9 mouse cellular contexts compared by ENCODE assay signal in the genomic region with DNA sequence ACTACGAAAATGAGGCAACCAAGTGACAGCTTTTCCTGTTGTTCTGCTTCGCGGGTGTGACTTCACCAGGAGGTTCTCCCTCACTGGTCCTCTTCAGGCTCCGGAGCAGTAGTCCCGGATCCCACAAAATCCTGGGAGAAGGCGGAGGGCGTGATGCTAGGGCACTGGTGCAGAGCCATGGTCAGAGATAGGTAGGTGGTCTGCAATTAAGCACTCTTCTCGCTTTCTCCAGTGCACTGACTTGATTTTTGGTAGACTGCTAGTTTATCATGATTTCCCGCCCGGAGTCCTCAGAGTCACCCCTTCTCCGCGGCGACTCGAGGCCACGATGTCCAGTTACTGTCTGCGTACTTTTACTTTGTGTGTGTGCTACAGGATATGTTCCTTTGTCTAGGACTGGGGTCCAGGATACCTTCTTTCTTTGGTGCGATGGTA. TPM values are rescaled to one million over a fixed set of nuclear protein-coding genes. Genes with fewer than 3 reads are reported as not detected.
A peak's percentile ranks its signal among the peaks of the same experiment; 100 is the strongest.
DNase-seq lines count a peak whose midpoint lies in the region; ATAC-seq and TF ChIP-seq lines count a peak whose summit lies in the region.
"Had no signal": no experiment of that assay in that cellular context is flagged by ENCODE, and none has a peak within 500 bp of the region (broad histone marks: within the 10 kb centered on the region; RNA-seq: fewer than 3 reads in every experiment).

No protein-coding gene starts in this region.

- no peak overlapping the region for H3K9ac ChIP-seq in heart, embryonic 14.5 days (ENCODE audit: low read length)
- H3K9ac ChIP-seq in forebrain, postnatal 0 days = no peak overlapping the region
- H3K9ac ChIP-seq in liver, postnatal 0 days (replicated peaks) = no peak overlapping the region

- 0 out of 2 replicates have a peak, but pooled peaks cover 3% of the 10 kb centered on the region for H3K9me3 ChIP-seq in heart, embryonic 14.5 days (ENCODE audit: control insufficient read depth, low read length)
- no peaks in the 10 kb centered on the region for H3K9me3 ChIP-seq in forebrain, postnatal 0 days (ENCODE audit: low read length)
- H3K9me3 ChIP-seq in liver, postnatal 0 days (ENCODE audit: low read length) = no peaks in the 10 kb centered on the region

- H3K4me1 ChIP-seq in heart, embryonic 14.5 days (ENCODE audit: control insufficient read depth in 2 of 2, insufficient read depth in 2 of 2, low read length in 2 of 2) = peaks cover 0 to 2% of the 10 kb centered on the region in 2 experiments; a peak in 2 of 4 replicates
- H3K4me1 ChIP-seq in forebrain, postnatal 0 days (ENCODE audit: insufficient read depth) = no peaks in the 10 kb centered on the region
- peaks cover 17% of the 10 kb centered on the region for H3K4me1 ChIP-seq in liver, postnatal 0 days (ENCODE audit: insufficient read depth)

- peak overlapping the region; percentile 0 to 24 for H3K4me3 ChIP-seq in heart, embryonic 14.5 days (ENCODE audit: control insufficient read depth in 1 of 2, insufficient read depth in 1 of 2, low read depth in 1 of 2, low read length in 2 of 2)
- H3K4me3 ChIP-seq in forebrain, postnatal 0 days (ENCODE audit: low read depth, low read length) = no peak overlapping the region
- H3K4me3 ChIP-seq in liver, postnatal 0 days (ENCODE audit: low read depth, low read length) = peak overlapping the region; percentile 27

- H3K4me2 ChIP-seq in heart, embryonic 14.5 days (ENCODE audit: low read length) = peak overlapping the region; percentile 52
- H3K4me2 ChIP-seq in forebrain, postnatal 0 days (ENCODE audit: low read depth) = no peak overlapping the region
- peak overlapping the region; percentile 55 for H3K4me2 ChIP-seq in liver, postnatal 0 days (ENCODE audit: low read depth, low read length)

- H3K36me3 ChIP-seq in heart, embryonic 14.5 days (ENCODE audit: control insufficient read depth, insufficient read depth, low read length) = no peaks in the 10 kb centered on the region
- no peaks in the 10 kb centered on the region for H3K36me3 ChIP-seq in forebrain, postnatal 0 days (ENCODE audit: insufficient read depth)
- no peaks in the 10 kb centered on the region for H3K36me3 ChIP-seq in liver, postnatal 0 days (replicated peaks; ENCODE audit: insufficient read depth, low read length)

- no peak for DNase-seq in heart, adult 9 months (ENCODE audit: low spot score in 2 of 2)
- DNase-seq in MN1 (ENCODE audit: low spot score) = peak; percentile 55
- peak; percentile 37 for DNase-seq in forebrain, postnatal 0 days
- DNase-seq in liver, postnatal 0 days = no peak
- DNase-seq in thymus, adult 18-20 months = no peak
- no peak for DNase-seq in thymus, postnatal 10 days (ENCODE audit: low spot score in 2 of 2)
- no peak for DNase-seq in cerebellum, adult 11 months
- DNase-seq: kidney, adult 2 months had no signal

- no peak for ATAC-seq in heart, embryonic 14.5 days (ENCODE audit: insufficient number of reproducible peaks, insufficient read depth, low FRiP score, low read depth)
- ATAC-seq in forebrain, postnatal 0 days = no peak
- ATAC-seq in liver, postnatal 0 days = no peak

- no peak overlapping the region for H3K27ac ChIP-seq in heart, embryonic 14.5 days (replicated peaks in 1 of 2; ENCODE audit: control insufficient read depth in 1 of 2, insufficient read depth in 1 of 2, low read depth in 2 of 2, low read length in 2 of 2)
- no peak overlapping the region for H3K27ac ChIP-seq in forebrain, postnatal 0 days (ENCODE audit: low read depth, low read length)
- H3K27ac ChIP-seq in liver, postnatal 0 days (ENCODE audit: low read depth) = no peak overlapping the region

- WGBS in heart, embryonic 14.5 days = 10% methylated on average over 17 of the region's 17 CpGs
- WGBS in forebrain, postnatal 0 days = 16% methylated on average over 17 of the region's 17 CpGs
- 14% methylated on average over 17 of the region's 17 CpGs for WGBS in liver, postnatal 0 days (ENCODE audit: insufficient replicate concordance)

- TF ChIP-seq CTCF in forebrain, postnatal 0 days (IDR thresholded peaks at IDR 0.05; ENCODE audit: low read depth) = no peak
- TF ChIP-seq CTCF in liver, postnatal 0 days (IDR thresholded peaks at IDR 0.05; ENCODE audit: low read depth) = no peak

- H3K27me3 ChIP-seq in heart, embryonic 14.5 days (ENCODE audit: control insufficient read depth, insufficient read depth, low read length) = peaks cover 57% of the 10 kb centered on the region
- peaks cover 79% of the 10 kb centered on the region for H3K27me3 ChIP-seq in forebrain, postnatal 0 days (ENCODE audit: insufficient read depth, low read length)
- peaks cover 40% of the 10 kb centered on the region for H3K27me3 ChIP-seq in liver, postnatal 0 days (ENCODE audit: insufficient read depth, low read length)

- TF ChIP-seq EP300 in liver, postnatal 0 days (IDR thresholded peaks at IDR 0.05; ENCODE audit: low read depth) = no peak

RNA-seq across cellular contexts. Expression of a gene that starts 4.9 kb away (rescaled TPM):
- polyA plus RNA-seq in heart, embryonic 14.5 days (2014; fragmentation: Nextera tagmentation; extraction: Ambion mirVana) = 0.88 TPM in 1 of 2 replicates, not detected in the other
- not detected in 2 replicates for total RNA-seq in forebrain, postnatal 0 days (2014; rRNA removed)
- not detected in 2 replicates for polyA plus RNA-seq in forebrain, postnatal 0 days (2015; fragmentation: Nextera tagmentation; extraction: Ambion mirVana)
- 0.92 and 1.1 TPM in 2 replicates for polyA plus RNA-seq in liver, postnatal 0 days (2015; fragmentation: Nextera tagmentation; extraction: Ambion mirVana)
- polyA plus RNA-seq: kidney, adult 2 months had no signal

RNA-seq across cellular contexts. Expression of a gene that starts 20.9 kb away (rescaled TPM):
- 2.9 and 6.8 TPM in 2 replicates for polyA plus RNA-seq in heart, embryonic 14.5 days (2014; fragmentation: Nextera tagmentation; extraction: Ambion mirVana)
- total RNA-seq in forebrain, postnatal 0 days (2014; rRNA removed) = 9.2 and 47.2 TPM in 2 replicates
- 1.6 and 1.9 TPM in 2 replicates for polyA plus RNA-seq in forebrain, postnatal 0 days (2015; fragmentation: Nextera tagmentation; extraction: Ambion mirVana)
- 8.6 and 9.9 TPM in 2 replicates for polyA plus RNA-seq in liver, postnatal 0 days (2015; fragmentation: Nextera tagmentation; extraction: Ambion mirVana)

RNA-seq across cellular contexts. Expression of a gene that starts 21.2 kb away (rescaled TPM):
- 1.9 and 2.3 TPM in 2 replicates for polyA plus RNA-seq in heart, embryonic 14.5 days (2014; fragmentation: Nextera tagmentation; extraction: Ambion mirVana)
- 233 and 262 TPM in 2 replicates for total RNA-seq in forebrain, postnatal 0 days (2014; rRNA removed)
- 0.40 TPM in 1 of 2 replicates, not detected in the other for polyA plus RNA-seq in forebrain, postnatal 0 days (2015; fragmentation: Nextera tagmentation; extraction: Ambion mirVana)
- polyA plus RNA-seq in liver, postnatal 0 days (2015; fragmentation: Nextera tagmentation; extraction: Ambion mirVana) = 1.7 and 2.2 TPM in 2 replicates

RNA-seq across cellular contexts. Expression of a gene that starts 26.7 kb away (rescaled TPM):
- 8.1 and 9.3 TPM in 2 replicates for polyA plus RNA-seq in heart, embryonic 14.5 days (2014; fragmentation: Nextera tagmentation; extraction: Ambion mirVana)
- total RNA-seq in forebrain, postnatal 0 days (2014; rRNA removed) = 26.4 and 44.9 TPM in 2 replicates
- 4.2 and 5.8 TPM in 2 replicates for polyA plus RNA-seq in forebrain, postnatal 0 days (2015; fragmentation: Nextera tagmentation; extraction: Ambion mirVana)
- 18.0 and 18.3 TPM in 2 replicates for polyA plus RNA-seq in liver, postnatal 0 days (2015; fragmentation: Nextera tagmentation; extraction: Ambion mirVana)

RNA-seq across cellular contexts. Expression of a gene that starts 28.3 kb away (rescaled TPM):
- polyA plus RNA-seq in heart, embryonic 14.5 days (2014; fragmentation: Nextera tagmentation; extraction: Ambion mirVana) = 9.7 and 11.2 TPM in 2 replicates
- total RNA-seq in forebrain, postnatal 0 days (2014; rRNA removed) = 193 and 206 TPM in 2 replicates
- 4.8 and 8.3 TPM in 2 replicates for polyA plus RNA-seq in forebrain, postnatal 0 days (2015; fragmentation: Nextera tagmentation; extraction: Ambion mirVana)
- polyA plus RNA-seq in liver, postnatal 0 days (2015; fragmentation: Nextera tagmentation; extraction: Ambion mirVana) = 7.4 and 9.4 TPM in 2 replicates
- polyA plus RNA-seq: kidney, adult 2 months had no signal

Comparison
In these comparisons a context has a peak if more than half of its experiments do, and no peak if none do; other contexts are left out.
1. DNase-seq: peak in MN1 (single experiment) and forebrain, postnatal 0 days (single experiment); none in heart, adult 9 months (0 of 2), liver, postnatal 0 days (single experiment), thymus, adult 18-20 months (0 of 2), thymus, postnatal 10 days (0 of 2) and cerebellum, adult 11 months (single experiment).